Mouse (Mus musculus) lung, adult 2 months (tissue): ENCODE measurements around the gene Slamf6.

ENCODE experiments used
- CTCF ChIP-seq: fragments of 200-500 bp; IDR thresholded peaks from 2 replicates; pipeline ENCODE4 v1.5.1; 2011; ENCODE audit warnings: mild to moderate bottlenecking, low read length, control low read depth; ENCODE audit not compliant: insufficient read depth
- POLR2A ChIP-seq: fragments of 200-500 bp; IDR thresholded peaks from 2 replicates; pipeline ENCODE4 v1.6.1; 2011; ENCODE audit warnings: low read depth, mild to moderate bottlenecking, control low read depth, low read length, borderline replicate concordance; ENCODE audit errors: extremely low read depth

DNA sequence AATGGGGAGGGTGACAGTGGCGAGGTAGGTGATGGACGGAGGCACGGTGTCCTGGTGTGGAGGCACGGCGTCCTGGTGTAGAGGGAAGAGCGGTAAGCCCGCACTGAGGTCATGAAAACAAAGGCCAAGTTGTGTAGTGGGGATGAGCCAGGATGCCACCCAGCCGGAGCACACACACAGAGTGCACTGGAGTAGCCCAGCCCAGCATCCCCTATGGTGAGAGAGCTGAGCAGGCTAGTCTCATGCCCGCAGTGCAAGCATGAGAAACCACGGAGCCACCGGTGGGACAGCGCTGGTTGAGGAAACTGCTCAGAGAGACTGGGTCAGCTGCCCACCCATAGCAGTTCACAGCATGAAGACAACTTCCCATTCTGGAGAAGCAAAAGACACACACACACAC, 84.3 kb downstream of the Slamf6 start:
- TF ChIP-seq POLR2A (no peak), CTCF (no peak)
